Mouse (Mus musculus) left cerebral cortex, postnatal 4 days (tissue): ENCODE measurements around the gene Cd3d. TPM values are rescaled to one million over a fixed set of nuclear protein-coding genes. Genes with fewer than 3 reads are reported as not detected.
"Not testable (repeated sequence)": the region's sequence is repeated elsewhere in the genome, so short reads cannot be mapped to it uniquely, and the experiment has no call there.

ENCODE experiments used
- DNase-seq: peaks from one replicate; pipeline ENCODE4 v3.0.0-alpha.2; 2022
- intact Hi-C: fragments of 180-260 bp; cut with DNase I; formaldehyde crosslinking; loops from one replicate; pipeline ENCODE4 v1.15.1; 2025
- total RNA-seq, 2 experiments: library from RNA; stranded (reverse); gene quantifications; 2 replicates each; pipeline ENCODE4 v1.2.3; 2021

Cd3d gene
- not detected for total RNA-seq

DNA sequence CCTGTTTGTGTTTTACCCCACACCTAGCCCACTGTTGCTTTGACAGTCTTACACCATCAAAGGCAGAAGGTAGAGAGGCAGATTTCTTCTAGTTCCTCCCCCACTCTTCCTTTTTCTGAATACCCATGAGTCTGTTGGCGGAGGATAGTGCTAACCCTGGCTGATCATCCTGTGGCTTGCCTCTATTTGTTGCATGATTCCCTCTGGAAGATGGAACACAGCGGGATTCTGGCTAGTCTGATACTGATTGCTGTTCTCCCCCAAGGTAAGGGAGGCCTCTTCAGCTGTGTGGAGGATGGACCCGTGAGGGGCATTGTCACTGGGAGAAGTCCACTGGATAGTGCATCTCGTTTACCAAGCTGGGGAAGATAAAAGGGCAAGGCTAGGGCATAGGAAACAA is at the start of gene Cd3d:
Gene Cd3d, plus strand, starts transcription at position 111 of the 400 bp plus-strand sequence.
- intact Hi-C loops: no loop called here
- DNase-seq: no peak

- DNase-seq: no peak
- intact Hi-C loops: no loop called here
Observed at GRCm38 (mm10) chr9:44941756-44942155, 39.8 kb upstream of the Cd3d start.

GRCm38 (mm10) chr9:44942421-44942820 is 39.2 kb upstream of the Cd3d start:
- intact Hi-C loops: no loop called here
- no peak for DNase-seq

GRCm38 (mm10) chr9:44946185-44946695 is 35.3 kb upstream of the Cd3d start:
- no peak for DNase-seq
- intact Hi-C loops: no loop called here

DNA sequence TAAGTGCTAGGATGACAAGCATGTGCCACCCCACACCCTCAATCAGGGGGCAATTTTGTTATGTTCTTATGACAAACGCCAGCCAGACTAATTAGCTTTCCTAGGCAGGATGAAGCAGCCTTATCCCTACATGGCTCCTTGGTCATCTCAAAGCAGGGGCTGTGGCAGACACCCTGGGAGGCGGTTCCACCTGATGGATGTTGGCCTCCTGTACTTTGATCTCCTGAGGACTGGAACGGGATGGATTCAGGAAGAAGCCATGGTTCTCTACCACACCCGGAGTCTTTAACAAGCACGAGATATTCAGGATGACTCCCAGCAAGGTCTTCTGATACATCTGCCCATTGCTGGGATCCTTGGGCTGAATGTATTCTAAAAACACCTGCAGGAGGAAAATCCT is 33.8 kb upstream of the Cd3d start:
- no peak for DNase-seq
- intact Hi-C loops: no loop called here

- intact Hi-C loops: loop anchor here (5.0 kb wide), 1 partner anchor 127 kb away; no protein-coding TSS in a partner anchor
- DNase-seq: no peak
Observed at GRCm38 (mm10) chr9:44954432-44954831, 27.2 kb upstream of the Cd3d start.

- DNase-seq: peak; percentile 99
- intact Hi-C loops: loop anchor here (5.0 kb wide), 2 partner anchors 82 to 83 kb away; partner anchors contain the start of gene Kmt2a
Observed at GRCm38 (mm10) chr9:44965126-44965832, 16.3 kb upstream of the Cd3d start, which contains the start of gene Ube4a. TSS of gene Ube4a (minus strand) at chr9:44965600.

DNA sequence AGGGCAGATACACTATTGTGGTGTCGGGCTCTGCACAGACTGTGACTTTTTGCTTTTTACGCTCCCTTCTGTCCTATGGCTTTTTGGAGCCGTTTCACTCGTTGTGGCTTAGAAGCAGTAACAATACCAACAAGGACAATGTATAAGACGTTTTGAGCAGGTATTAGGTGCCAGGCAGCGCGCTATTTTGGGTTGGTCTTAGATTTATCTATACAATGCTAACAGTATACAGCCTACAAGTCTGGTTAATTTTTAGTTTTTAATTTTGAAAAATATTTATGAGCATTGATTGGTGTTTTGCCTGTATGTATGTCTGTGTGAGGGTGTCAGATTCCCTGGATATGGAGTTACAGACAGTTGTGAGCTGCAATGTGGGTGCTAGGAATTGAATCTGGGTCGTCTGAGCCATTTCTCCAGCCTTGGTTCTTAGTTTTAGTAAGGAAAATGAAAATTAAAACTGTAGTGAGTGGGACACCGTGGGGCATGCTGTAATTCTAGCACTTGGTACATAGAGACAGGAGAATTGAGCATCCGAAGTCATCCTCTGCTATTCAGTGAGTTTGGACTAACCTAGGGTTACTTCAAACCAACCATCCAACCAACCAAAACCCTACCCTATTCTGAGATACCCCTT is 15.6 kb upstream of the Cd3d start:
- intact Hi-C loops: loop anchor here (5.0 kb wide), 2 partner anchors 81 to 84 kb away; partner anchors contain the start of gene Kmt2a
- no peak for DNase-seq

DNA sequence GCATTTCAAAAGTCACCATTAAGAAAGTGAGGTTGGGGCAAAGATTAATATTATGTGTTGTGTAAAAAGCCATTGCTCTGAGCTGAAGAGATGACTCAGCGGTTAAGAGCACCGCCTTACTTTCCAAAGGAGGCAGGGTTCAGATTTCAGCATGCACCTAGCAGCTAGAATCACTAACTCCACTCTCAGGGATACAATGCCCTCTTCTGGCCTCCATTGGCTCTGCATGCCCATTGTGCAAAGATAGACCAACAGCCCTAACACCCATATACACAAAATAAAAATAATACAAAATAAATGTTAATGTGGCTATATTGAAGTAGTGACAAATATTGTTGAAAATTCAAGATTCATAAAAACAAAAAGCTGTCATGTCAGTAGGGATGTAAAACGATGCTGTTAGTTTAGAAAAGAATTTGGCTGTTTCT is 14.8 kb upstream of the Cd3d start:
- peak; percentile 60 for DNase-seq
- intact Hi-C loops: loop anchor here (5.0 kb wide), 2 partner anchors 80 to 85 kb away; partner anchors contain the start of gene Kmt2a

DNA sequence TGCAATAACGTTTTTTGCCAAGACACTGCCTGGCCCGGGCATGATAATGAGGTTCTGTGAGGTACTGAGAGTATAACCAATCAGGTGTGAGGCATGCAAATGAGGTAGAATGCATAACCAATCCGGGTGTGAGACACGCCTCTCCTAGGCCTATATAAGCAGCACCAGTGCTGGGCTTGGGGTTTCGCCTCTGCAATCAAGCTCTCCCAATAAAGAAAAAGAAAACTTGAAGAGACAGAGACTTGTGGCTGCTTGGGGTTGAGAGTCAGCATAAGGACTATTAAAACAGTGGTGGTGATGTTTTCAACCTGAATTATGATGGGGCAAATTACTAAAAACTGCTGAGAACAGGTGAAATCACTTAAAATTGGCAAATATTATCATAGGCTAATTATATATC is 13.8 kb upstream of the Cd3d start:
- intact Hi-C loops: loop anchor here (5.0 kb wide), 2 partner anchors 80 to 85 kb away; partner anchors contain the start of gene Kmt2a
- DNase-seq: not testable (repeated sequence)

- intact Hi-C loops: loop anchor here (5.0 kb wide), 2 partner anchors 78 to 87 kb away; partner anchors contain the start of gene Kmt2a
- no peak for DNase-seq
Observed at GRCm38 (mm10) chr9:44969450-44969849, 12.1 kb upstream of the Cd3d start.

DNA sequence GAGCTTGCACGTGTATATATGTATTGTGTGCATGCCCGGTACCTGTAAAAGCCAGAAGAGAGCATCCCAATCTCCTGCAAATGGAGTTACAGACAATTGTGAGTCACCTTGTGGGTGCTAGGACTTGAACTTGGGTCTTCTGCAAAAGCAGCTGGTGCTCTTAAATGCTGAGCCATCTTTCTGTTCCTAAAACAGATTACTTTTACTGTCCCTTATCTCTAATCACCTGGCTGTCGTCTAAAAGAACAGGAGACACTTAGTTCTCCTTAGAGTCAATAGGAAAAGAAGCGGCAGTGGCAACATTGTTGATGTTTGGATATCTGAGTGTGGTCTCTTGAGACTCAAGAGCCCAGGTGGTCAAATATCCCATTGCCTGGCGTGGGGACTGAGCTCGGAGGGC is 3.8 kb upstream of the Cd3d start:
- DNase-seq: no peak
- intact Hi-C loops: loop anchor here (10.0 kb wide), 1 partner anchor 167 kb away; no protein-coding TSS in a partner anchor

GRCm38 (mm10) chr9:44979806-44980205 is 1.8 kb upstream of the Cd3d start:
- DNase-seq: no peak
- intact Hi-C loops: loop anchor here (10.0 kb wide), 1 partner anchor 165 kb away; no protein-coding TSS in a partner anchor

GRCm38 (mm10) chr9:44980242-44980641 is 1.3 kb upstream of the Cd3d start, which contains the start of gene Cd3g:
TSS of gene Cd3g (minus strand) at chr9:44980431.
- intact Hi-C loops: no loop called here
- DNase-seq: no peak

- DNase-seq: no peak
- intact Hi-C loops: no loop called here
Observed at GRCm38 (mm10) chr9:44981104-44981503, 482 bp upstream of the Cd3d start.

DNA sequence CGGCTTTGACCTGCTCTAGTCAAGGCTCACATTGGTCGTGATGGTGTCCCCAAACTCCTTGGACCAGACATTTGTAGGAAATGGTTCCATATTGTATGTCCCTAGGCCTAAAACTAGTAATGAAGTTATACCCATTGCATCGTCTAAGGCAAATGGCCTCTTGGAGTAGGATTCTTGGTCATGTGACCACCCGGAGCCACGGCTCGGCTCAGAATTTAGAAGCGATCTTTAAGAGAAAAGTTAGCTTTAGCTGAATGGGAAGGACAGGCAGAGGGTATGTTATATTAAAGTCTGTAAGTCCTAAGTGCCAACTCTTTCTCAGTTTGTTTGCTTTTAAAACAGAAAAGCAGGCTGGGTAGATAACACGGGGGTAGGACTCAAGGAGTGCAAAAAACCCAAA is 495 bp downstream of the Cd3d start:
- DNase-seq: no peak
- intact Hi-C loops: no loop called here

DNA sequence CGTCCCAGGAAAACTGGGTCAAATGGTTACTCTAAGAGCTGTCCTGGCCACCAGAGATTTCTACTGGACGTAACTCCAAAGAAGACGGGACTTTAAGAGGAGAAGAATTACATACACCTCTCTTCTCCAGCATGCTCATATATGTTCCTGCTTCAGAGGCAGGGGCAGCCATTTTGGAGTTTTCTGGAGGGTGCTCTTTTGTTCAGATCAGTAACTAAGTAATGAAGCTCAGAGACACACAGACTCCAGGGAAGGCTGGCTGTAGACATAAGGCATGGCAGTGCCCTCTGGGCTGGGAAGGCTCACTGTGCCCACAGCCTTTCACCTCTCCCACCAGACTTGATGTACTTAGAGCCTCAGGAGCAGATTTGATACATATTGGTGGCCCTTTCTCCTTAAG is 945 bp downstream of the Cd3d start:
- intact Hi-C loops: no loop called here
- no peak for DNase-seq

DNA sequence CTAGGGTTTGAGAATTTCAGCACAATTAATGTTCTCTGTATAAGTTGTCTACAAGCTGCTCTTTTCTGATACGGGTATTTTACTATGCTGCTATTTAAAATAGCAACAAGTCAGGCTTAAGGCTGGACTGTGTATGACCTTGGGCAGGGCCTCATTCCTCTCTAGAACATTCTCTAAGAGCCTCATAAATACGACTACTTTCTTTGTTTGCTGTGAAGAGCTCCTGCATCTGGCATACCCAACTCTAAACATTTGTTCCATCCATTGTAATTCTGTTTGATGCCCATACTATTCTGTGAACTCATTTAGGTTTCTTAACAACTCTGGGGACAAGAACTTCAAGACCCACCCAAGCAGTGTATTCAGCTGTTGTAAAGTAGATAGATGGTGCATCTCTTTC is 1.4 kb downstream of the Cd3d start:
- DNase-seq: no peak
- intact Hi-C loops: no loop called here

- DNase-seq: no peak
- intact Hi-C loops: no loop called here
Observed at GRCm38 (mm10) chr9:44985721-44986161, 4.2 kb downstream of the Cd3d start.

GRCm38 (mm10) chr9:44986242-44986781 is 4.7 kb downstream of the Cd3d start:
- no peak for DNase-seq

DNA sequence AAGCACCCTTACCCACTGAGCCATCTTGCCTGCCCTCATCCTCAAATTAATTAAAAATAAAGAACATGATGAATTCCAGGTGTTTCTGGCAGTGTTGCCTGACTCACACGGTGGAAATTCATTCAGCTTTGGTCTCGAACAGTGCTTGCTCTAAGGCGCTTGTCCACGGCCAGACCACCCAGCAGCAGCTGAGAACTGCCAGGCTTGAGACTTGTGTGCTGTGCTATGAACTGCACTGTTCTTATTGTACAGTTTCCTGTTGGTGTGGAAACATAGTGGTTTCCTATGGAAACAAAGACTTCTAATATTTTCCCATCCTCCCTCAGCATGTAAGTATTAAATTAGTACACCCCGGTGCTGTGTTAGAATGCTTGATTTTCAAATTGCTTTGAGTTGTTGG is 5.4 kb downstream of the Cd3d start:
- intact Hi-C loops: no loop called here

More at GRCm38 (mm10) chr9:44986242-44986781, 4.7 kb downstream of the Cd3d start:
- intact Hi-C loops: no loop called here

More for the DNA sequence above, 5.4 kb downstream of the Cd3d start:
- DNase-seq: no peak
